8 mouse cellular contexts compared by ENCODE assay signal in the genomic region with DNA sequence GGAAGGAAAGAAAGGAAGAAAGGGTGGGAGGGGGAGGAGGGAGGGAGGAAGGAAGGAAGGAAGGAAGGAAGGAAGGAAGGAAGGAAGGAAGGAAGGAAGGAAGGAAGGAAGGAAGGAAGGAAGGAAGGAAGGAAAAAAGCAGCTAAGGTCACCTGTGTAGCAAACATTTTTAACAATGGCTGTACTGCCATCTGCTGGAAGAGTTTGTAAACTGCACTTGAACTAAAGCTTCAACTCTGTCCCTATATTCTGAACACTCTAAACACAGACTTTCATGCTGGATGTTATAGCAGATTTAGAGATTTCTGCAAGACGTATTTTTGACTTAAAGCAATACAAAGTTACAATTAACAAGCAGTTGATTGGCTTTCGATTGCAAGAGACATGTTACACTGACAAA.
DNase-seq lines count a peak whose midpoint lies in the region; ATAC-seq and TF ChIP-seq lines count a peak whose summit lies in the region.

No protein-coding gene starts in this region.

- peak; percentile 71 for TF ChIP-seq CTCF in lung, postnatal 0 days (IDR thresholded peaks at IDR 0.05)

- no peaks in the 10 kb centered on the region for H3K9me3 ChIP-seq in hindbrain, embryonic 13.5 days
- H3K9me3 ChIP-seq in lung, postnatal 0 days (ENCODE audit: low read length), result no peaks in the 10 kb centered on the region

- H3K4me3 ChIP-seq in hindbrain, embryonic 13.5 days, result no peak overlapping the region
- H3K4me3 ChIP-seq in lung, postnatal 0 days (ENCODE audit: low read depth, low read length), result no peak overlapping the region

- peak; percentile 63; the same call in 1 of the 2 replicates for ATAC-seq in hindbrain, embryonic 13.5 days (ENCODE audit: low FRiP score)
- no peak for ATAC-seq in lung, postnatal 0 days

- peak; percentile 61 for DNase-seq in adrenal gland, postnatal 10 days
- DNase-seq in adrenal gland, postnatal 25 days, result no peak
- DNase-seq in ovary, postnatal 10 days (ENCODE audit: low spot score), result peak; percentile 2
- DNase-seq in ovary, postnatal 36 days (ENCODE audit: low spot score), result no peak
- DNase-seq in cerebellum, adult 9-10 months, result peak; percentile 14
- DNase-seq in lung, postnatal 0 days (ENCODE audit: low spot score), result peak; percentile 57
- DNase-seq in right cerebral cortex, postnatal 10 days (ENCODE audit: low spot score in 2 of 2), result peak; percentile 32 to 58

- H3K36me3 ChIP-seq in hindbrain, embryonic 13.5 days, result no peaks in the 10 kb centered on the region
- no peaks in the 10 kb centered on the region for H3K36me3 ChIP-seq in lung, postnatal 0 days (ENCODE audit: insufficient read depth, low read length)

- H3K27me3 ChIP-seq in hindbrain, embryonic 13.5 days, result no peaks in the 10 kb centered on the region
- H3K27me3 ChIP-seq in lung, postnatal 0 days (replicated peaks; ENCODE audit: insufficient read depth, low read length), result no peaks in the 10 kb centered on the region

- H3K4me2 ChIP-seq in hindbrain, embryonic 13.5 days, result no peak overlapping the region
- no peak overlapping the region for H3K4me2 ChIP-seq in lung, postnatal 0 days (replicated peaks; ENCODE audit: low read depth, low read length)

- TF ChIP-seq EP300 in lung, postnatal 0 days (IDR thresholded peaks at IDR 0.05), result no peak

- no peak overlapping the region for H3K9ac ChIP-seq in hindbrain, embryonic 13.5 days
- H3K9ac ChIP-seq in lung, postnatal 0 days (replicated peaks; ENCODE audit: low read depth), result no peak overlapping the region

- WGBS in hindbrain, embryonic 13.5 days, result 9% methylated on average over 2 of the region's 2 CpGs
- WGBS in lung, postnatal 0 days, result 7% methylated on average over 2 of the region's 2 CpGs

- H3K4me1 ChIP-seq in hindbrain, embryonic 13.5 days (replicated peaks), result no peaks in the 10 kb centered on the region
- H3K4me1 ChIP-seq in lung, postnatal 0 days (ENCODE audit: insufficient read depth, low read depth, low read length), result no peaks in the 10 kb centered on the region

- no peak overlapping the region for H3K27ac ChIP-seq in hindbrain, embryonic 13.5 days
- H3K27ac ChIP-seq in lung, postnatal 0 days (ENCODE audit: low read length), result no peak overlapping the region

Comparison
In these comparisons a context has a peak if more than half of its experiments do, and no peak if none do; other contexts are left out.
1. DNase-seq: peak in adrenal gland, postnatal 10 days (single experiment), ovary, postnatal 10 days (single experiment), cerebellum, adult 9-10 months (single experiment), lung, postnatal 0 days (single experiment) and right cerebral cortex, postnatal 10 days (2 of 2); none in adrenal gland, postnatal 25 days (single experiment) and ovary, postnatal 36 days (single experiment).